Mouse (Mus musculus): ENCODE results near the gene Fkbpl. TPM values are rescaled to one million over a fixed set of nuclear protein-coding genes. Genes with fewer than 3 reads are reported as not detected.

Fkbpl gene
- total RNA-seq, 2 experiments from 2014 or later, result 4.5 to 9.3 TPM

GRCm38 (mm10) chr17:34611050-34611449 lies 33.5 kb upstream of the Fkbpl start:
- TF ChIP-seq CTCF (IDR thresholded peaks at IDR 0.05), result no peak
- no peak for DNase-seq
- no peak overlapping the region for H3K27ac ChIP-seq
- no peak overlapping the region for H3K4me3 ChIP-seq
- intact Hi-C loops (cut with DNase I), result no loop called here

- no peak for DNase-seq
- intact Hi-C loops (cut with DNase I), result no loop called here
- H3K27ac ChIP-seq, result no peak overlapping the region
Observed at GRCm38 (mm10) chr17:34613054-34613645, 31.4 kb upstream of the Fkbpl start.

GRCm38 (mm10) chr17:34613830-34614229 lies 30.7 kb upstream of the Fkbpl start:
- intact Hi-C loops (cut with DNase I), result no loop called here
- no peak for DNase-seq
- no peak overlapping the region for H3K4me3 ChIP-seq
- no peak overlapping the region for H3K27ac ChIP-seq
- no peak for TF ChIP-seq CTCF (IDR thresholded peaks at IDR 0.05)

More at GRCm38 (mm10) chr17:34613054-34613645, 31.4 kb upstream of the Fkbpl start:
- TF ChIP-seq CTCF (IDR thresholded peaks at IDR 0.05), result no peak
- no peak overlapping the region for H3K4me3 ChIP-seq

GRCm38 (mm10) chr17:34615871-34616270 lies 28.7 kb upstream of the Fkbpl start, which contains the start of gene Egfl8:
Gene Egfl8 (minus strand): TSS chr17:34615971.
- TF ChIP-seq CTCF (IDR thresholded peaks at IDR 0.05), result no peak
- intact Hi-C loops (cut with DNase I), result loop anchor here (5.0 kb wide), 1 partner anchor 44 kb away; no protein-coding TSS in a partner anchor
- Histone ChIP-seq H3K4me3 (no peak within 1 kb of the TSS), H3K27ac (peak within 1 kb of the TSS; percentile 65)
- DNase-seq, result no peak

GRCm38 (mm10) chr17:34618999-34619398 lies 25.6 kb upstream of the Fkbpl start:
- DNase-seq, result peak; percentile 76
- TF ChIP-seq CTCF (IDR thresholded peaks at IDR 0.05), result peak; percentile 90
- Histone ChIP-seq H3K27ac (no peak overlapping the region), H3K4me3 (no peak overlapping the region)
- intact Hi-C loops (cut with DNase I), result loop anchor here (2.0 to 5.0 kb wide), 2 partner anchors 47 to 178 kb away; no protein-coding TSS in a partner anchor

- DNase-seq, result no peak
- Histone ChIP-seq H3K27ac (no peak overlapping the region), H3K4me3 (no peak overlapping the region)
- TF ChIP-seq CTCF (IDR thresholded peaks at IDR 0.05), result no peak
- intact Hi-C loops (cut with DNase I), result no loop called here
Observed at GRCm38 (mm10) chr17:34621006-34621405, 23.6 kb upstream of the Fkbpl start.

GRCm38 (mm10) chr17:34623161-34623560 lies 21.4 kb upstream of the Fkbpl start:
- intact Hi-C loops (cut with DNase I), result no loop called here

GRCm38 (mm10) chr17:34624981-34625380 lies 19.6 kb upstream of the Fkbpl start:
- intact Hi-C loops (cut with DNase I), result no loop called here
- no peak for DNase-seq
- Histone ChIP-seq H3K4me3 (no peak overlapping the region), H3K27ac (no peak overlapping the region)
- TF ChIP-seq CTCF (IDR thresholded peaks at IDR 0.05), result no peak

More at GRCm38 (mm10) chr17:34623161-34623560, 21.4 kb upstream of the Fkbpl start:
- TF ChIP-seq CTCF (IDR thresholded peaks at IDR 0.05), result peak; percentile 23; the same call in 1 of the 2 replicates
- no peak for DNase-seq
- no peak overlapping the region for H3K4me3 ChIP-seq
- H3K27ac ChIP-seq, result no peak overlapping the region

- no peak for TF ChIP-seq CTCF (IDR thresholded peaks at IDR 0.05)
- peak overlapping the region; percentile 94 for H3K4me3 ChIP-seq
- peak overlapping the region; percentile 96 for H3K27ac ChIP-seq
- intact Hi-C loops (cut with DNase I), result loop anchor here (2.0 kb wide), 1 partner anchor 21 kb away; the partner anchor contains the start of gene Agpat1
- no peak for DNase-seq
Observed at GRCm38 (mm10) chr17:34626062-34626772, 18.3 kb upstream of the Fkbpl start.

GRCm38 (mm10) chr17:34626773-34627092 lies 17.8 kb upstream of the Fkbpl start:
- Histone ChIP-seq H3K4me3 (peak overlapping the region; percentile 94), H3K27ac (peak overlapping the region; percentile 96)
- TF ChIP-seq CTCF (IDR thresholded peaks at IDR 0.05), result peak; percentile 52
- no peak for DNase-seq
- intact Hi-C loops (cut with DNase I), result loop anchor here (2.0 kb wide), 1 partner anchor 22 kb away; the partner anchor contains the start of gene Agpat1

DNA sequence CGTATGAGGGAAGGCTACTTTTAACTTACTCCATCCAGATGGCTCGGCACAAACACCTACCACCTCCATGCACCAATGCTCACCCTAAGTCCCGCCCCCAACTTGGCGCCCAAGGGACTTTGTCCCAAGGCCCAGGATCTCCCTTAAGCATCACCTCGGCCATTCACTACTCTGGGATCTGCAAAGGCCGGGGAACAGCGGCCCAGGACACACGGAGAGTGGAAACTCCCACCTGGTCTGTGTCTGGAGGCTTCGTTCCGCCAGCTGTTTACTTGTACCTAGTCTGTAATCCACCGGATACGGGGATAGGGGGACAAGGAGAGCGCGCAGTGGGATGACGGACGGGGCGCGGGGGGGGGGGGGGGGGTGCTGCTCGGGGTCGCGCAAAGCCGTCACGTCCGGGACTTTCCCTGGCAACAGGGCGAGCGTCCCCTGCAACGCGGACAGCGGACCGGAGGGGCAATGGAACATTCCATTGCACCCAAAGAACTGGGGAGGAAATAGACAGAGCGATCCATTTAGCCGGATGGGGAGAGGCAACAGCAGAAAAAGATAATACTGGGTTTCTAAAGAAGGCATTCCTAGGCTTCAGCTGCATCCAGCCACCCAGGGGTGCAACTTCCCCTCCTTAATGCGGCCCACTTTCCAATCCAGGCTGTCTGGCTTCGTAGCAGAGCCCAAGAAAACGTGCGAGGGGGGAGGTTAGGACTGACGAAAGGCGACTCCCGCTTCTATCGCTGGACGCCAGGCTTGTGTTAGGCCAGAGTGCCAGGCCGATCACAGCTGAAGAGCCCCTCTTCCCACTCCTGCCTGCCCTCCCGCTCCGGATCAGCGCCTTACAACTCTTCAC lies 17.2 kb upstream of the Fkbpl start:
- H3K27ac ChIP-seq, result peak overlapping the region; percentile 96
- H3K4me3 ChIP-seq, result peak overlapping the region; percentile 94
- TF ChIP-seq CTCF (IDR thresholded peaks at IDR 0.05), result no peak
- peak; percentile 92 for DNase-seq
- intact Hi-C loops (cut with DNase I), result loop anchor here (2.0 kb wide), 1 partner anchor 23 kb away; the partner anchor contains the start of gene Agpat1

GRCm38 (mm10) chr17:34627943-34628643 lies 16.5 kb upstream of the Fkbpl start, which contains the start of gene Ppt2:
Gene Ppt2 (minus strand): TSS chr17:34628510.
- peak within 1 kb of the TSS; percentile 94 for H3K4me3 ChIP-seq
- DNase-seq, result peak; percentile 80
- intact Hi-C loops (cut with DNase I), result loop anchor here (2.0 kb wide), 1 partner anchor 23 kb away; the partner anchor contains the start of gene Agpat1
- peak within 1 kb of the TSS; percentile 96 for H3K27ac ChIP-seq
- no peak for TF ChIP-seq CTCF (IDR thresholded peaks at IDR 0.05)

Measured in gastrocnemius, adult 2 months (tissue).